Mouse (Mus musculus) thymus, adult 2 months (tissue): ENCODE results near the gene Kcnq1.

Experiments used
- CTCF ChIP-seq: fragments of 200-500 bp; IDR thresholded peaks from 2 replicates; pipeline ENCODE4 v1.5.1; 2012; ENCODE audit warnings: mild to moderate bottlenecking, control low read depth, low read length, moderate library complexity, borderline replicate concordance; ENCODE audit not compliant: control insufficient read depth, poor library complexity, insufficient read depth; ENCODE audit errors: extremely low read depth
- POLR2A ChIP-seq: fragments of 200-500 bp; IDR thresholded peaks from 2 replicates; pipeline ENCODE4 v1.6.1; 2012; ENCODE audit warnings: mild to moderate bottlenecking, low read length, control low read depth, moderate library complexity; ENCODE audit not compliant: control insufficient read depth, poor library complexity, insufficient read depth; ENCODE audit errors: extremely low read depth

DNA sequence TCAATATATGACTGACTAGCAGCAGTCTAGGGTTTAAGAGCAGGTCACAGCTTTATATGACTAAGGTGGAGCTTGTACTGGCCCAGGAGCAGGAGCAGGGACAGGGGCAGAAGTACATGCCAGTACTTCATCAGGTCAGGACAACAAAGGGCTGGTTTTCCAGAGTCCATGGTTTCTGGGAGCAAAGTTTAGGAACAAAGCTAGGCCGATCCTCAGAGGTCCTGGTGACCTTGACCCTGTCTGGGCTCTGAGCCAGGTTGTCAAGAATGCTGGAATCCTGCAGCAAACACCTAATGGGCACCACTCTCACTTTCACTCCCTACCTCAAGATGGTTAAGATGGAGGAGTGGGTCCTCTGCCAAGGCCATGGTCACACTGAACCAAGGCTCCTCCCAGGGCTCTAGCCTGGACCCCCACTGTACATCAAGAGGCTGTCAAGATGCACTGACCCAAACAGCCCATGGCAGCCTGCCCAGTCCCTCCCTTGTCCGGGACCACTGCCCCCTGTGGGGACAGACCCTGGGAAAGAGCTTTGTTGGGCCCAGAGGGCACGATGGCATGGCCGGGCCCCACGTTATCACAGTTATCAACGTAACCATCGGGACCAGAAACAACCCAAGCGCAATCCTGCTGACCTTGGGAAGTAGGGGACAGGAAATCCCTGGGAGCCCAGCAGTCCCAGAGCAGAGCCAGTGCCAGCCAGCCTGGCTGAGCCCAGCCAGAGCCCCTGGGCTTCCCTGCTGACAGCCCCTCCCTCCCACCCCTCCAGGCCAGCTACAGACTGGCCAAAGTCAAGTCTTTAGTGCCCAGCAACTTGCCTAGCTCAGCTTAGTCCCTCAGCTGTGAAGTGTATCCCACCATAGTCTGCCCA, 259.0 kb downstream of the Kcnq1 start:
- no peak for TF ChIP-seq CTCF
- TF ChIP-seq POLR2A = no peak
